Mouse (Mus musculus) adrenal gland, adult 2 months (tissue): Measurements from ENCODE around the gene Bid. TPM values are rescaled to one million over a fixed set of nuclear protein-coding genes. Genes with fewer than 3 reads are reported as not detected.
"Not testable (repeated sequence)": the region's sequence is repeated elsewhere in the genome, so short reads cannot be mapped to it uniquely, and the experiment has no call there.

Experiments used
- DNase-seq: peaks from one replicate; pipeline ENCODE4 v3.0.0; 2021
- polyA plus RNA-seq: library from polyadenylated mRNA; depleted of rRNA; stranded (reverse); fragments of >200 nt; gene quantifications from 2 replicates; pipeline ENCODE4 v1.2.3, GENCODE M21; 2012; rRNA removed
- total RNA-seq, 2 experiments: library from RNA; stranded (reverse); gene quantifications; 2 replicates each; pipeline ENCODE4 v1.2.3; 2021

Bid gene
- total and polyA plus RNA-seq, 3 experiments: 3.0 to 4.7 (median 3.5) TPM

DNA sequence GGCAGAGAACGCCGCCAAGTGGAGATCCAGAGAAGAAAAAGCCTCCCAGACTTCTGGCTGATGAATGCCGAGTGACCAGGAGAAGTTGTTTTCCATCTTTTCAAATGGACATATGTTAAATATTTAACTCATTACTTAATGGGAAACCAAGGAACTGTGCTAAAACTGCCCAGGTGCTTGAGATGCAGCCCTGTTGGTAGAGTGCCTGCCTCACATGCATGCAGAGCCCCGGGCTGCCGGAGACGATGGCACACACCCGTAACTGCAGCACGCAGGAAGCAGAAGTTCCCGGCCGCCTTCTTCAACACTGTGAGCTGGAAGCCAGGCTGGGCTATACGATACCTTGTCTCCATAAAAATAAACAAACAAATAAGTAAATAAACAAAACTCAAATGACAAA lies 12.7 kb downstream of the Bid start:
- no peak for DNase-seq

DNA sequence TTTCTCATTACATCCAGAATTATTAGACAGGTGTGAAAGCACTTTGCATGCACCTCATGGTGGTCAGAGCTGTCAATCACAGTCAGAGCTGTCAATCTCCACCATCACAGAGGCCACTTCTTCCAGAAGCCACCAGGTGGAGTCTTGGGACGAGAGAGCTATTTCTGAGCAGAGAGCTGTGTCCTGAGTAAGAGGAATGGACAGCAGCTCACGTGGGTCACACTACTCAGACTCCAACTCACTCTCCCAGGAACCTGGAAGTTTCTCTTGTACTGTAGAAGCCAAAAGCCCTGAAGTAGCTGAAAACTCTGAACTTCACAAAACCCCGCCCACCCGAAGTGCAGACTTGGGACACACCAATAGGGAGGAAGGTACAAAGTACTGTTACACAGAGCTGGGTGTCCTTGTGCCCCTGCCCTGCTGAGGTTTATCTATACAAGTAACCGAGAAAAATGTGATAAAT lies 13.2 kb downstream of the Bid start:
- DNase-seq: peak; percentile 63

- DNase-seq: no peak
Measured at GRCm38 (mm10) chr6:120901776-120902645, 14.6 kb downstream of the Bid start.

- DNase-seq: peak; percentile 49
Measured at GRCm38 (mm10) chr6:120898188-120898833, 18.3 kb downstream of the Bid start.

DNA sequence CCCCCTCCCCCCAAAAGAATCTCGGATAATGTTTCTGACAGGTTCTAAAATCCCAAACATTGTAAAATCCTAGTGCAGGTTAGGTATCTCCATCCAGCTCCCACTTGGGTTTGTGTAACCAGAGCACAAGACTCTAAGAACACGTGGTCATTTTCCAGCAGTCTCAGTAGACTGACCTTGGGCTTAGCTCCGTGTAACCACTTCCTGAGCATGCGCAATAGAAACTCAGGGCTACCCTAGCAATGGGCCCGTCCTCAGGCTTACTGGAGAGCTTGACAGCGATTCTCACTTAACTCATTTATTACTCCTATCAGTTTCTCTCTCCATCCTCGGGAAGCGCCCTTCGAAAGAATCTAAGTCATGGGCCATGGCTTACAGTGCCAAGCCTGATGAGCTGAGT lies 22.1 kb downstream of the Bid start:
- DNase-seq: peak; percentile 44

DNA sequence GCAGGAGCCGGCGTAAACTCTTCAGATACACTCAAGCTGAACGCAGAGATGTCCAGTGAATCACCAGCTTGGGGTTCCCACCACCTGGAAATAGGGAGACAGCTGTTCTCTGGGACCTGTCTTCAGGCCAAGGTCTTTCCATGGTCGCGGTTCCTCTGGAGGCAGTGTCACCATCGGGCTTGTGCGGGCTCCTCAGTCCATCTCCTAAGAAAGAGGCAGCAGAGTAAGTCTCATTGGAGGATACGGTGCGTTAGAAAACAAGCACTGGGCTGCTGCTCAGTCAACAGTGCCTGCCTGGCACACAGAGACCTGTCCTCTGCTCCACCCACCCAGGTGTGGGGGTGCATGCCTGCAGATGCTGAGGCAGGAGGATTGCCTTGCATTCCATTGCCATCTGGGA lies 22.6 kb downstream of the Bid start:
- no peak for DNase-seq

- no peak for DNase-seq
Measured at GRCm38 (mm10) chr6:120886696-120887095, 30.0 kb downstream of the Bid start.

DNA sequence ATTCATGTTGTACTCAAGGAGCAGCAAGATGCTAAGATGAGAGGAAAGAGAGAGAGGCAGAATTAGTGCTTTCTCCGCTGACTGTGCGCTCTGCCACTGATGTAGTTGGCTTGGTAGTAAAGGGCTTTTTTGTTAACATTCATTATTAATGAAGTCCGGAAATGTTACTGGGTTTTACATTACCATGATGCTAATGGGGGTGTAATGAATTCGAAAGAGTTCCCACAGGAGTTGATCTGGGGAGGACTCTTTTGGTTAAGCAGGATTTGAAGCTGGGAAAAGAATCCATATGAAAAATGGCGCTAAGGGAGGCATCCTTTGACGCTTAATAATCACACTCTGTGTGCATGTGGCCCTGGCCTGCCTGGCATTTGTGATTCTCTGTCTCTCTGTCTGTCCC lies 32.2 kb downstream of the Bid start:
- DNase-seq: no peak

DNA sequence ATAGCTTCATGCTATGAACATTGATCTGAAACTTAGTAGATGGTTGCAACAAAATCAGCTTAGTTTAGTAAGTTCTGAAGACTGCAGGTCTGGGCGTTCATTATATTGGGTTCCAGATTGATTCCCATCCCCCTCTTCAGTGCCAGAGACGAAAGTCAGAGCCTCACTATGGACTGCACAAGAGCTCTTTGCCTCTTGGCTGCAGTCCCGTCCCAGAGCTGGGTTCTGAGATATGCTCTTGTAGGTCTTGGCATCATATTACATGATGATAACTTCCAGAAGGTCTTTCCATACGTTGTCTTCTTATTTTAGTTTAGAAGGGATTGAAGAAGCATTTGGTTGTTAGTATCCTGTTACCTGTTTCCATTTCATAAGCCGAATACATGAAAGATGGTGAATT lies 37.6 kb downstream of the Bid start:
- DNase-seq: no peak

- DNase-seq: no peak
Measured at GRCm38 (mm10) chr6:120873874-120874273, 42.8 kb downstream of the Bid start.

DNA sequence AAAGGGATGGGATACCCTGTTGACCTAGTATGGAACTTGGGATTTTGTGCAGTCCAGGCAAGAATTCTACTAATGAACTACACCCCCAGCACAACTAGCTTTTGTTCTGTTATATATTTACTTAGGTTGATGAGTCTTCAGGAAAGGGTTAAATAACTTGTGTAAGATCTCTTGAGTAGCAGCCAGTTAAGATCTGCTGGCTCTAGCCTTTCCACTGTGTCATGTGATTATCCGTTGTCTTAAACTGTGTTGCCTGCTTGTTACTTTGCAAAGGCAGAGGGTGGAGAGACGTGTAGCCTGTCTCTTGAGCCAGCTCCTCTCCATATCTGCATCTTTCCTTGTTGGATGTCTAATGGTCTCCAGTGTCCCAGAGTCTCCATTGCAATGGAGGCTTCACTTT lies 45.4 kb downstream of the Bid start:
- no peak for DNase-seq

DNA sequence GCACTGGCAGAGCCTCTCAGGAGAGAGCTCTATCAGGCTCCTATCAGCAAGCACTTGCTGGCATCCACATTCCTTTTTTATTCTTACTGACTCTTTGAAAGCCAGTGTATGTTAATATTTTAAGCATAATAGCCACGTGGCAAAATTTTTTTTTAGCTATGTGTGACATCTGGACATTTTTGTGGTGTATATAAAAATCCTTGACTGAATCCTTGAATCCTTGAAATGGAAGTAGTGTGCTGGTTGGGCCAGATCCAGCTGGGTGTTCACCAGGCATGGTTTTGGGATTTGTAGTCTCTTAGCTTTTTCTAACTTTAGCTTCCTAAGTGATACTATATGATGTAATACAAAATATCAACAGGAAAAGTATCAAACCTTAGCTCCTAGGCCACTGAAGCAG lies 47.8 kb downstream of the Bid start:
- peak; percentile 42 for DNase-seq

DNA sequence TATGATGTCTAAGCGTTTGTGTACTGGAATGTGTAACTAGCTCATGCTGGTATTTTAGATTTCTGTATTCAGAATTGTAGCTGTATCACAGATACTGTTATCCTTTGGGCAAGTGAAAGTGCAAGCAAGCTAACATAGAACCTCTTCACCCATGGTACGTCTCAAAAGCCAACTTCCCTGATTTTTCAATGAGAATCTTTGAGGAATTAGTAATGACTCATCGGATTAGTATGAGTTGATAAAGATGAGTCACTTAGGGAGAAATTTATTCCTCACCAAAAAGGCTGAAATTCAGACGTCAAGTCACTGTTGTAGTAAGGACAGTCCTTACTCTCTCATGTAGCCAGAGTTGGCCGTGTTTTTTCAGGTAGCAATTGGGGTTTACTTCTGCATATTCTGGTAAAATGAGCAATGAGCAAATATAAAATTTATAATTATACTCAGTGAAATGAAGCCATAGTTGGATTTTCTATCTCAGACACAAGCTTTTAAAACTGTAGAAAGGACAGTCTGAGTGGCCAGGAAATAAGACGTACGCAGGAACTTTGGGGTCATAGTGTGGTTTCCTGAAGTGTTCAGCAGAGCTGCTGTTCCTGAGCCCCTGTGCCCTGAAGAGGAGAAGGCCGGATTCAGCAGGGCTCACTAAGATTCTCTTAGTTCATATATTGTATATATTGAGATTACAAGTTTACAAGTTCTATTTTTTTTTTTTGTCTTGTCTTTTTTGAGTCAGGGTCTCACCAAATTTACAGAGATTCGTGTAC lies 50.4 kb downstream of the Bid start:
- DNase-seq: no peak

DNA sequence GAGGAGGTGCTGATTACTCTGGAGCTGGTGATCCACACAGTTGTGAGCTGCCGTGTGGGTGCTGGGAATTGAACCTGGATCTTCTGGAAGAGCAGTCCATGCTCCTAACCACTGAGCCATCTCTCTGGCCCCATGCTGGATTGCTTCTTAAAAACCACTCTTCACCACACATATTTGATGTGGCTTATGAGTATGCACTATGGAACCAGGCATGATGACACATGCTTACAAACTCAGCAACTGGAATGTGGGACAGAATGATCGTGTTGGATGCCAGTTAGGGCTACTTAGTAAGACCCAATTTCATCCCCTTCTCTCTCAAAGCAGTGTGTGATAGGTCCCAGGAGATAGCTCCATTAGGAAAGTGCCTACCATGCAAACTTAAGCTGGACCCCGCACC lies 56.6 kb downstream of the Bid start:
- DNase-seq: no peak

DNA sequence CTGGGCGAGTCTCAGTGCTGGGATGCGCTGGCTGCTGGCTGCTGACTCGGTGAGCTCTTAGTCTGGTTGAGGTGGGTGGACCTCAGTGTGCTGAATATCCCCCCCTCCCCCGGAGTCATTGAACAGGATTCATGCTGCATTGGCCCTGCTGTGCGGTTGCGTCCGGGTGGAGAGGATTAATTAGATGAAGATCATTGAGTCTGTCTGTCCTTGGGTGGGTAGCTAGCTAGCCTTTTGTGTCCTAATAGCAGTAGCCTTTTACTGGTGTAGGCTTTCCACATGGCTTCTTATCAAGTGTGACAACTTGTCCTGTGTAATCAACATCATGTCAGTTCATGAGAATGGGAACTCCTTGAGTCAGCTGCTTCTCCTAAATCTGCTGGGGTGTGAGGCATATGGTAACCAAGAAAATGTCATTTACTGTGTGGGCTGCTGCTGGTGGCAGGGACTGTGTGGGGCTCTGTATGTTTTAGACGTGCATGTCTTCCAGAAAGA lies 58.4 kb downstream of the Bid start:
- no peak for DNase-seq

GRCm38 (mm10) chr6:120854413-120854812 lies 62.2 kb downstream of the Bid start:
- no peak for DNase-seq

GRCm38 (mm10) chr6:120850720-120851119 lies 65.9 kb downstream of the Bid start:
- DNase-seq: not testable (repeated sequence)

Other genes starting within 250 kb of the Bid start
- under 1 TPM; 0.14 to 0.21 TPM for gene Slc25a18, start 143.3 kb downstream of the Bid start, total RNA-seq
- gene Slc25a18, start 143.3 kb downstream of the Bid start, polyA plus RNA-seq: 0.62 and 1.3 TPM in 2 replicates
- 100 to 1,000 TPM; 362 to 464 TPM for gene Atp6v1e1, start 94.1 kb downstream of the Bid start, total RNA-seq
- 241 and 338 TPM in 2 replicates for gene Atp6v1e1, start 94.1 kb downstream of the Bid start, polyA plus RNA-seq
- 10 to 100 TPM; 70.4 to 84.6 TPM for gene Bcl2l13, start 80.6 kb downstream of the Bid start, total RNA-seq
- 24.1 and 30.2 TPM in 2 replicates for gene Bcl2l13, start 80.6 kb downstream of the Bid start, polyA plus RNA-seq
- gene Mical3, start 214.1 kb upstream of the Bid start, total RNA-seq: 10 to 100 TPM; 34.0 to 44.3 TPM
- gene Mical3, start 214.1 kb upstream of the Bid start, polyA plus RNA-seq: 17.5 and 19.9 TPM in 2 replicates